Mouse (Mus musculus) embryonic facial prominence, embryonic 13.5 days (tissue): ENCODE results near the gene Magt1. TPM values are rescaled to one million over a fixed set of nuclear protein-coding genes. Genes with fewer than 3 reads are reported as not detected.
"Not testable (repeated sequence)": the region's sequence is repeated elsewhere in the genome, so short reads cannot be mapped to it uniquely, and the experiment has no call there.

Experiments used
- ATAC-seq: fragments of 200-750 bp; cut with Nextera tagmentation; 2 replicates; pipeline ENCODE4 v1.8.0; 2017; ENCODE audit warnings: low read depth; ENCODE audit not compliant: insufficient number of reproducible peaks, insufficient read depth, low FRiP score, low TSS enrichment
- H3K27ac ChIP-seq: fragments of 300-500 bp; sonication (generic); 2 replicates; pipeline ENCODE4 v1.5.1; 2015; ENCODE audit warnings: moderate library complexity, mild to moderate bottlenecking, inconsistent platforms
- H3K27me3 ChIP-seq: fragments of 300-500 bp; sonication (generic); 2 replicates; pipeline ENCODE4 v1.6.1; 2015; ENCODE audit warnings: mild to moderate bottlenecking, inconsistent platforms
- H3K36me3 ChIP-seq: fragments of 300-500 bp; sonication (generic); 2 replicates; pipeline ENCODE4 v1.6.1; 2015; ENCODE audit warnings: mild to moderate bottlenecking, inconsistent platforms
- H3K4me1 ChIP-seq: fragments of 300-500 bp; sonication (generic); 2 replicates; pipeline ENCODE4 v1.6.1; 2015; ENCODE audit warnings: inconsistent platforms
- H3K4me2 ChIP-seq: fragments of 300-500 bp; sonication (generic); 2 replicates; pipeline ENCODE4 v1.6.1; 2015; ENCODE audit warnings: moderate library complexity, mild to moderate bottlenecking, inconsistent platforms
- H3K4me3 ChIP-seq: fragments of 300-500 bp; sonication (generic); 2 replicates; pipeline ENCODE4 v1.5.1; 2015; ENCODE audit warnings: mild to moderate bottlenecking, inconsistent platforms
- H3K9ac ChIP-seq: fragments of 300-500 bp; sonication (generic); 2 replicates; pipeline ENCODE4 v1.6.1; 2015; ENCODE audit warnings: mild to moderate bottlenecking, inconsistent platforms
- H3K9me3 ChIP-seq: fragments of 300-500 bp; sonication (generic); 2 replicates; pipeline ENCODE4 v1.6.1; 2016; ENCODE audit warnings: inconsistent platforms
- WGBS: fragments of 180-500 bp; shearing (Covaris S2); methylation state at CpG from one replicate; pipeline ENCODE4 v1.1.7; 2015; ENCODE audit warnings: mixed read lengths; 5-methylcytosine and 5-hydroxymethylcytosine counted together
- polyA plus RNA-seq: library from polyadenylated mRNA; unstranded; fragments of >200 nt; fragmentation: Nextera tagmentation; extraction: Ambion mirVana; gene quantifications from 2 replicates; pipeline ENCODE4 v1.2.1, GENCODE M21; 2015

Magt1 gene
- polyA plus RNA-seq, 1 experiment from 2014 or later, result 66.4 TPM

DNA sequence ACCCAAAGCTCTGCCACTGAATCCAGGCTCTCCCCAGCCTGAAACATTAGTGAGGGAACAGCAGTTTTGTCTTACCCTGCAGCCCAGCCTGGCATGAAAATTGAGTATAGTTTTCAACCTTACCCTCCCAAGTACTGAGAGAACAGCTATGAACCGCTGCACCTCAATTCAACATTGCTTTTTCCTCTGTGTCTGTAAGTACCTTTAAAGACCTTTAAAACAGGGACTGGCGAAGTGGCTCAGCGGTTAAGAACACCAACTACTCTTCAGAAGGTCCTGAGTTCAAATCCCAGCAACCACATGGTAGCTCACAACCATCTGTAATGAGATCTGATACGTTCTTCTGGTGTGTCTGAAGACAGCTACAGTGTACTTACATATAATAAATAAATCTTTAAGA lies 5.8 kb upstream of the Magt1 start:
- Histone ChIP-seq H3K4me2 (no peak overlapping the region), H3K4me1 (no peaks in the 10 kb centered on the region), H3K27ac (no peak overlapping the region), H3K27me3 (no peaks in the 10 kb centered on the region), H3K4me3 (no peak overlapping the region), H3K9ac (no peak overlapping the region), H3K9me3 (no peaks in the 10 kb centered on the region), H3K36me3 (peaks cover 13% of the 10 kb centered on the region)
- 87% methylated on average over 4 of the region's 4 CpGs for WGBS
- no peak for ATAC-seq

DNA sequence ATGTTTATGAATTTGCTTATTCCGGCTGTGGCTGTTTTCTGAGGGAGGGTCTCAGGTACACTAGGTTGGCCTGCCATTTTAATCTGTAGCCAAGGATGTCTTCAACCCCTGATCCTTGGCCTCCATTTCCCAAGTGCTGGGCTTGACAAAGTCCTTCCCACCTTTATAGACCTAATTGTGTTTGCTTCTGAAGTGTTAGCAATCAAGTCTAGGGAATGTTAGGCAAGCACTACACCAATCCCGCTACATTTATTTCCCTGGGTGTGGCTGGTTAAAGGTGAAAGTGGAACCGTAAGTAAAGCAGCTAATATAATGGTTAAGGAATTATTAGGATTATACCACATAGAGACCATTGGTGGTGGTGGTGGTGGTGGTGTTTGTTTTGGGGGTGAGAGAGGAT lies 5.4 kb upstream of the Magt1 start:
- Histone ChIP-seq H3K4me3 (peak overlapping the region; percentile 60; the same call in 1 of the 2 replicates), H3K4me1 (no peaks in the 10 kb centered on the region), H3K27me3 (no peaks in the 10 kb centered on the region), H3K4me2 (peak overlapping the region; percentile 55), H3K36me3 (peaks cover 12% of the 10 kb centered on the region), H3K9me3 (no peaks in the 10 kb centered on the region), H3K9ac (no peak overlapping the region), H3K27ac (no peak overlapping the region)
- WGBS, result 86% methylated on average over 3 of the region's 3 CpGs
- no peak for ATAC-seq

DNA sequence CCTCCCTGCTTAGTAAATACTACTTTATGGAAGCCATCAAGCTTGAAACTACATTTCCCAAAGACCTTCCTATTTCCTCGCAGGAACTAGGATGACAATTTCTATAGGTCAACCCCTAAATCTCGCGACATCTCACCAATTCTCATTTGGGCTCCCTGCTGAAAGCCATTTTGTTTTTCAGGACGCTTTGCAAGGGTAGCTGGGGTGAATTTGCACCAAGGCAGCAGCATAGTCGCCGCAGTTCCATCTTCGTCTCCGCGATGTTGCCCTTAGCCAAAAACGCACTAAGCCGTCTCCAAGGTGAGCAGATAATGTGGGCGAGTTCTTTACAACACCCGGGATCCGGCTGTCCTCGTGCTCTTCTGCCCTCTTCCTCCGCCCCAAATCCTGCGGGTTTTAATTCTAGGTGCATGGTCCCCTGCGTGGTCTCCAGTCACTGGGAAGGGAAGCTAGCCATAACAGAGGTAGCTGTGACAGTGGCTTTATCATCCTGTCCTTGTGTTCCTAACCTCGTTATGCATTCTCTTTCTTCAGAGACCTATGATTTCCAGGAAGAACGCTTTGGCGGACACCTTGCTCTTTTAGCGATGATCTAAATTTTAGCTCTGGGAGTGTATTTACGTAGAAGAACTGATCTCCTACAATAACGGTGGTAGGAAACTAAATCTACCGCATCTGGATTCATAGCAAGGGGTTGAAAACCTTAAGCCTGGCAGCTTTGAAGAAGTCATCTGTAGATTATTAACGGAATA lies 4.0 kb upstream of the Magt1 start, which contains the start of gene Cox7b:
Gene Cox7b (plus strand): TSS at position 130 of the 752 bp plus-strand sequence.
- WGBS, result 24% methylated on average over 26 of the region's 26 CpGs

DNA sequence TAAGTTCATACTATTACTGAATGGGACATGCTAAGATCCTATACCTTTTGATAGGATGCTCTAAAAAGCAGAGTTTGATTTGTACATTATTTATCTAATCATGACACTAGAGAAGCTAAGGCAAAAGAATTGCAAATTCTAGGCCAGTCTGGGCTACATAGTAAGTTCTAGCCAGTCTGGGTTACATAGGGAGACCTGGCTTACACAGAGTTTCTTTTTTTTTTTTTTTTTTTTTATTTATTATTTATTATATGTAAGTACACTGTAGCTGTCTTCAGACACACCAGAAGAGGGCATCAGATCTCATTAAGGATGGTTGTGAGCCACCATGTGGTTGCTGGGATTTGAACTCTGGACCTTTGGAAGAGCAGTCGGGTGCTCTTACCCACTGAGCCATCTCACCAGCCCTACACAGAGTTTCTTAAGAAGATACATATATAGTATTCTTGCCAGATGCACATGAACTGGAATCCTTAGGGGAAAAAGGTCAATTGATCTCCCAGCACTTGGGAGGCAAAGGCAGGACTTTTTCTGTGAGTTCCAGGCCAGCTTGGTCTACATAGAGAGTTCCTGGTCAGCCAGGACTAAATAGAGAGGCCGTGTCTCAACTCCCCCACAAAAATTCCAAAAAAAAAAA lies 3.2 kb upstream of the Magt1 start:
- ATAC-seq, H3K27ac ChIP-seq, H3K27me3 ChIP-seq, H3K36me3 ChIP-seq, H3K9me3 ChIP-seq, H3K9ac ChIP-seq, H3K4me1 ChIP-seq: not testable (repeated sequence)
- WGBS, result 71% methylated on average over 2 of the region's 2 CpGs
- Histone ChIP-seq H3K4me2 (peak overlapping the region; percentile 37), H3K4me3 (peak overlapping the region; percentile 60; the same call in 1 of the 2 replicates)

More for the DNA sequence above, 4.0 kb upstream of the Magt1 start, which contains the start of gene Cox7b:
- peak within 1 kb of the TSS; percentile 87 for H3K27ac ChIP-seq
- H3K4me2 ChIP-seq, result peak within 1 kb of the TSS; percentile 55
- H3K4me1 ChIP-seq, result no peaks in the 10 kb centered on the region
- no peaks in the 10 kb centered on the region for H3K9me3 ChIP-seq
- 0 out of 2 replicates have a peak, but pooled peaks cover 6% of the 10 kb centered on the region for H3K27me3 ChIP-seq
- peak within 1 kb of the TSS; percentile 60 for H3K4me3 ChIP-seq
- peak; percentile 52; the same call in 1 of the 2 replicates for ATAC-seq
- H3K9ac ChIP-seq, result peak within 1 kb of the TSS; percentile 74
- H3K36me3 ChIP-seq, result 0 out of 2 replicates have a peak, but pooled peaks cover 5% of the 10 kb centered on the region

DNA sequence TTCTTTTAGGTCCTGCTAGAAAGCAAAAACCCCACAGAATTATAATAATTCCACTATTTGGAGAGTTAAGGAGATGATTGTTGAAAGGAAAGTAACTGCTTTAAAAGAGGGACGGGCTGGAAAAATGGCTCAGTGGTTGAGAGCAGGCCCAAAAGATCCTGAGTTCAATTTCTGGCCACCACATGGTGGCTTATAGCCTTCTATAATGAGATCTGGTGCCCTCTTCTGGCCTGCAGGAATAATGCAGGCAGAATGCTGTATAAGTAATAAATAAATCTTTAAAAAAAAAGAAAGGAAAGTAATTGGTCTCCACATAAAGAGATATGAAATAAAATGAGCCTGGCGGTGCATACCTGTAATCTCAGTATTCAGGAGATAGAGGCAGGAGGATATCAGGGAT lies 1.5 kb upstream of the Magt1 start:
- Histone ChIP-seq H3K36me3 (no peaks in the 10 kb centered on the region), H3K9ac (no peak overlapping the region), H3K4me2 (no peak overlapping the region), H3K4me1 (peaks cover 3% of the 10 kb centered on the region; the same call in 1 of the 2 replicates), H3K27me3 (peaks cover 6% of the 10 kb centered on the region; the same call in 1 of the 2 replicates), H3K9me3 (no peaks in the 10 kb centered on the region), H3K27ac (no peak overlapping the region), H3K4me3 (no peak overlapping the region)
- ATAC-seq, result no peak
- WGBS, result 22% methylated on average over 2 of the region's 2 CpGs

DNA sequence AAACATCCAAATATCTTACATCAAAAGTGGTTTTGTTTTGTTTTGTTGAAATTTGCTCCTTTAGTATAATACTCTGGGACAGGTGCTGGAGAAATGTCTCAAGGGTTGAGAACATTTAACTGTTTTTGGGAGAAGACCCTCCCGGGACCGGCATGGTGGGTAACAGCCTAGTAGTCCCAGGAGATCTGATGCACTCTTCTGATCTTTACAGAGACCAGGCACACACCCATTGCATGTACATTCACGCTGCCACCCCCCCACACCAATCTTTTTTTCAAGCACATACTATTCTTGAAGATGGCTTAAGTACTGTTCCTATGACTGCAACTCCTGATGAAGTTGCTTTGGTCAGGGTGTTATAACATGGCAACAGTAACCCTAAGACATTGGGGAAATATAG lies 853 bp upstream of the Magt1 start:
- no peaks in the 10 kb centered on the region for H3K9me3 ChIP-seq
- H3K36me3 ChIP-seq, result no peaks in the 10 kb centered on the region
- peak overlapping the region; percentile 82 for H3K27ac ChIP-seq
- H3K4me3 ChIP-seq, result peak overlapping the region; percentile 51; the same call in 1 of the 2 replicates
- no peak overlapping the region for H3K9ac ChIP-seq
- H3K4me1 ChIP-seq, result peaks cover 3% of the 10 kb centered on the region; the same call in 1 of the 2 replicates
- peak overlapping the region; percentile 54 for H3K4me2 ChIP-seq
- 60% methylated on average over 3 of the region's 3 CpGs for WGBS
- peaks cover 6% of the 10 kb centered on the region; the same call in 1 of the 2 replicates for H3K27me3 ChIP-seq
- ATAC-seq, result no peak

DNA sequence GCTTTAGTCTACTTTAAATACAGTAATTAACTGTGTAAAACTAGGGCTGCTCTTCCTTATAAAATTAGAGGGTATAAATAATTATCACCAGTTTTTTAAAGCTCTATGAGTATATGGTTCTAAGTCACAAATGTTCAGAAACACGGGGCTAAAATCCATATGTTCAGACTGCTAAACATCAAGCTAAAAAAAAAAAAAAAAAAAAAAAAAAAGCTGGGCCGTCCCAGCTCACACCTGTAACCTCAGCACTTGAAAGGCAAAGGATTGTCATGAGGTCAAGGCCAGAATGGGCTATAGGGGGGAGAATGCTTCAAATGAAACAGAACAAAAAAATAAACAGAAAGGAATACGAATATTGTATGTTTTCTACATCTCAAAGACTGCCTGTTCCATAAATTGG lies 944 bp downstream of the Magt1 start:
- H3K36me3 ChIP-seq, result no peaks in the 10 kb centered on the region
- no peak for ATAC-seq
- H3K9ac ChIP-seq, result peak overlapping the region; percentile 70
- H3K4me2 ChIP-seq, result peak overlapping the region; percentile 53
- peaks cover 3% of the 10 kb centered on the region; the same call in 1 of the 2 replicates for H3K4me1 ChIP-seq
- H3K27ac ChIP-seq, result no peak overlapping the region
- 19% methylated on average over 3 of the region's 3 CpGs for WGBS
- H3K9me3 ChIP-seq, result no peaks in the 10 kb centered on the region
- H3K27me3 ChIP-seq, result peaks cover 6% of the 10 kb centered on the region; the same call in 1 of the 2 replicates
- peak overlapping the region; percentile 51 for H3K4me3 ChIP-seq

DNA sequence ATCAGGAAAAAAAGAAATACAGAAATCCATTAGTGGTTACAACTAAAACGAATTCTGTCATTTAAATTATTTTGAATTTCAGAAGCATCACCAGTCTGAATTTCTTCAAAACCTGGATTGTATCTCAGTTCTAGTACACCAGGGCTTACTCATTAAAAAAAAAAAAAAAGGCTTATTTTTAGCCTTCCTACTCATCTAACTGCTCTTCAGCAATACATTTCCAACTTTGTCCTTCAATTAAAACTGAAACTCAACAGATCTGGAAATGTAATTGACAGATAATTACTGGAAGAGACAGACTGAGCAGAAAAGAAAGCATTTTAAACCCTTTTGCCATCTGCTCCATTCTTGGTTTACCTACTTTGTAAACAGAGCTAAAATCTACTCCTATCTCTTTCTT lies 10.1 kb downstream of the Magt1 start:
- ATAC-seq, result no peak
- 79% methylated on average over 1 of the region's 1 CpGs for WGBS
- Histone ChIP-seq H3K9me3 (no peaks in the 10 kb centered on the region), H3K4me3 (no peak overlapping the region), H3K27ac (no peak overlapping the region), H3K4me1 (no peaks in the 10 kb centered on the region), H3K27me3 (no peaks in the 10 kb centered on the region), H3K4me2 (no peak overlapping the region), H3K9ac (no peak overlapping the region), H3K36me3 (0 out of 2 replicates have a peak, but pooled peaks cover 4% of the 10 kb centered on the region)

DNA sequence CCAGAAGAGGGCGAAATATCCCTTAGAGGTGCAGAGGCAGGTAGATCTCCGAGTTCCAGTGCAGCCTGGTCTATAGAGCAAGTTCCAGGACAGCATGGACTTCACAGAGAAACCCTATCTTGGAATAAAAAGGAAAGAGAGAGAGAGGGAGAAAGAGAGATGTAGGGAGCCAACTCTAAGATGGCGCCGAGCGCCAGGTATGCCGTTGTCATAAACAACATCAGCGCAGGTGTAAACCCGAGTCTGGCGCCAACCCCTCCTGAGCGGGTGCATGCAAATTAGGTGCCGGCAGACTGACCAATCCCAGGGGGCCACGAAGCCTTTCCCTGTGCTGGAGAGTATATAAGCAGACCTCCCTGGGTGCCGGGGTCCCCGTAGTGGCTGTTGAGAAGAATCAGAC lies 54.6 kb downstream of the Magt1 start:
- H3K4me1 ChIP-seq, H3K9me3 ChIP-seq, H3K4me2 ChIP-seq, H3K27me3 ChIP-seq, H3K27ac ChIP-seq, ATAC-seq, H3K4me3 ChIP-seq, H3K9ac ChIP-seq, H3K36me3 ChIP-seq: not testable (repeated sequence)
- 80% methylated on average over 14 of the region's 14 CpGs for WGBS

DNA sequence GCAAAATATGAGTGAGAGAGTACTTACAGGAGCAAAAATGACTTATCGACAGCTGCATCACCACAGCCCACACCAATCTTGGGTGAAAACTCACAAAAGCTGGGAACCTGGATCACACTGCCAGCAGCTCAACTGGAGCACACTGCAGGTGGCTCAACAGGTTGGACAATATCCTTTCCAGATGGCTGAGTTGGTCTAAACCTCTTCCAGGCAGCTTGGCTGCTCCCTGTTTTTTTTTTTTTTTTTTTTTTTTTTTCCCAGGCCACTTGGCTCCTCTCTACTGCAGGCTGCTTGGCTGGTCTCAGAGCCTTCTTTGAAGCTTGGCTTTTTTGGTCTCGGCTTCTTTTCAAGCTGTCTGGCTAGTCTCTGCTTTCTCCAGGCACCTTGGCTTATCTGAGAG lies 57.7 kb downstream of the Magt1 start:
- Histone ChIP-seq H3K4me3 (no peak overlapping the region), H3K4me2 (no peak overlapping the region), H3K27ac (no peak overlapping the region), H3K27me3 (no peaks in the 10 kb centered on the region; the same call in 1 of the 2 replicates), H3K9ac (no peak overlapping the region), H3K4me1 (no peaks in the 10 kb centered on the region), H3K36me3 (no peaks in the 10 kb centered on the region), H3K9me3 (no peaks in the 10 kb centered on the region)
- ATAC-seq, result no peak
- WGBS, result 72% methylated on average over 2 of the region's 2 CpGs

DNA sequence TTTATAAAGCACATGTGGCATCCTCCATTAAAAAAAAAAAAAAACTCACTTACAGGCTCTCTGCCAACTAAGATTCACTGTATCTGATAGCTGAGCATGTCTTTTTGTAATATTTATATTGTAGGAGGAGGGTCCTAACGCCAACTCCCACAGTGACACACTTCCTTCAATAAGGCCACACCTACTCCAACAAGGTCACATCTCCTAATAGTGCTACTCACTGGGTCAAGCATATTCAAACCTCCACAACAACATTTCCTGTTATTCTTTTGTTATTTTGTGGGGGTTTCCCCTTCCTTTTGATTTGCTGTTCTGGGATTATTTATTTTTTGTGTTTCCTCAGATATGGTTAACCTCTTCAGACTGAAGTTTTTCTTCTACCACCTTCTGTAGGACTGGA lies 65.3 kb downstream of the Magt1 start:
- no peak for ATAC-seq
- no peaks in the 10 kb centered on the region for H3K27me3 ChIP-seq
- no peak overlapping the region for H3K9ac ChIP-seq
- no peaks in the 10 kb centered on the region for H3K9me3 ChIP-seq
- 70% methylated on average over 1 of the region's 1 CpGs for WGBS
- H3K27ac ChIP-seq, result no peak overlapping the region
- no peaks in the 10 kb centered on the region for H3K4me1 ChIP-seq
- no peaks in the 10 kb centered on the region for H3K36me3 ChIP-seq
- H3K4me2 ChIP-seq, result no peak overlapping the region
- no peak overlapping the region for H3K4me3 ChIP-seq

DNA sequence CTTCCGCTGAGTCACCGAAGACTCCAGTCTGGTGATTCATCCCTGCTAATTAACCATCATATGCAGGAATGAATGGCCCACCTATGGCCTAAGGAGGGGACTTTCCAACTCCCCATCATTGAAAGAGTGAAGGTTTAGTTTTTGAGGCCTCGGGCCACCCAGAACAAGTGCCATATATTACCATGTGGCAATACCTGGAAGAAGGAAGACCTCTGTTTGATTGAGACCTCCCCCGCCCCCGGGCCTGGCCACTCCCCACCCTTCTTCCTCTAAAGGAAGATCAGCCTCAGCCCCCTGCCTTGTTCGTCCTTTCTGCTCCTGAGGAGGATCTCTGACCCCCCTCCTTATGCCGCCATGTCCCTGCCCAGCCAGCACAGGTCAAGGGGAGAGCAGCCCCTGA lies 72.5 kb downstream of the Magt1 start:
- Histone ChIP-seq H3K4me2 (no peak overlapping the region), H3K36me3 (no peaks in the 10 kb centered on the region)

More for the DNA sequence above, 72.5 kb downstream of the Magt1 start:
- WGBS, result 78% methylated on average over 7 of the region's 7 CpGs
- Histone ChIP-seq H3K4me3 (no peak overlapping the region), H3K4me1 (no peaks in the 10 kb centered on the region), H3K9ac (no peak overlapping the region), H3K27ac (no peak overlapping the region), H3K9me3 (no peaks in the 10 kb centered on the region), H3K27me3 (no peaks in the 10 kb centered on the region)
- ATAC-seq, result no peak
